Mouse (Mus musculus): ENCODE results near the gene Tmem59l. TPM values are rescaled to one million over a fixed set of nuclear protein-coding genes. Genes with fewer than 3 reads are reported as not detected.

Gene Tmem59l
- polyA plus RNA-seq, 1 experiment = not detected

GRCm38 (mm10) chr8:70500386-70501301 is 13.5 kb upstream of the Tmem59l start:
- no peak overlapping the region for H3K27ac ChIP-seq (ENCODE audit: insufficient read depth, low read depth, low read length)
- TF ChIP-seq CTCF (IDR thresholded peaks at IDR 0.05; ENCODE audit: low read depth, low read length) (no peak), POLR2A (IDR thresholded peaks at IDR 0.05; ENCODE audit: borderline replicate concordance, low read depth, low read length) (no peak)
- no peak overlapping the region for H3K4me3 ChIP-seq (ENCODE audit: insufficient read depth, low read length)
- no peaks in the 10 kb centered on the region for H3K4me1 ChIP-seq (ENCODE audit: control insufficient read depth, insufficient read depth, low read length)

DNA sequence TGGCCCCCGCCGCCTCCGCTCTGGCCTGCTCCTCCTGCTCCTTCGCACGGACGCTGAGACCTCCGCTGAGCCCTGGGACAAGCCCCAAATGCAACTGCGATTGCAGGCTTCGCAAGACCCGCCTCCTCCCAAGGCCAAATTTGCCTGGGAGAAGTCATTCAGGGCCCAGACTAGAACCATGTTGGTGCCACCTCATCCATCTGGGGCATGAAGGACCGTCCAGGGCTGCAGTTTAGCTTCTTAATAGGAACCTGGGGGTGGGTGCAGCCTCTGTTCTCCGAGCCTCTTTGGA is 8.6 kb upstream of the Tmem59l start:
- H3K27ac ChIP-seq (ENCODE audit: insufficient read depth, low read depth, low read length) = no peak overlapping the region
- no peak overlapping the region for H3K4me3 ChIP-seq (ENCODE audit: insufficient read depth, low read length)
- TF ChIP-seq CTCF (IDR thresholded peaks at IDR 0.05; ENCODE audit: low read depth, low read length) = no peak
- TF ChIP-seq POLR2A (IDR thresholded peaks at IDR 0.05; ENCODE audit: borderline replicate concordance, low read depth, low read length) = no peak
- no peaks in the 10 kb centered on the region for H3K4me1 ChIP-seq (ENCODE audit: control insufficient read depth, insufficient read depth, low read length)

- no peak overlapping the region for H3K27ac ChIP-seq (ENCODE audit: insufficient read depth, low read depth, low read length)
- H3K4me3 ChIP-seq (ENCODE audit: insufficient read depth, low read length) = no peak overlapping the region
- no peaks in the 10 kb centered on the region for H3K4me1 ChIP-seq (ENCODE audit: control insufficient read depth, insufficient read depth, low read length)
- TF ChIP-seq POLR2A (IDR thresholded peaks at IDR 0.05; ENCODE audit: borderline replicate concordance, low read depth, low read length) = no peak
- no peak for TF ChIP-seq CTCF (IDR thresholded peaks at IDR 0.05; ENCODE audit: low read depth, low read length)
Observed at GRCm38 (mm10) chr8:70495001-70495770, 8.0 kb upstream of the Tmem59l start.

DNA sequence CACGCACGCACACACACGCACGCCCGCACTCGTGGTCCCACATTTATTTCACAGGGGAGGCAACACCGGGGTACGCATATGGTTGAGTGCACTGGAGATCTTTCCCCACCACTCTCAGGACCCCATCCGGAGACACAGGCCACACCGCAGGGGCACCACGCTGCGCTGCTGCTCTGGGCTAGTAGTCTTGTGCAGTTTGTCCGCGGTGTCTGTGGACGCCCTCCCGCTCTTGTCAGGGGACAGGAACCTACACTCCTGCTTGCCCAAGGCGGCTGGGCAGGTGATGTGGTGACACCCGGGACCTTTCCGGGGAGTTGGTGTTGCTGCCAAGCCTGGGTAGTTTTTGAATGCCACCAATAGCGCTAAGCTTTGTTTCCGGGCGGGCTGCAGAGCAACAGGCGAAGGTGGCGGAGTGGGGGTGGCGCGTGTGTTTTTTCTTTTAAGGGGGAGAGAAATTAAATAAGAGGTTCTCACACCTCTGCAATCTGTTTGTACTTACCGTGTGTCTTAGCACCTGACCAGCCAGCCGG is 7.3 kb upstream of the Tmem59l start:
- Histone ChIP-seq H3K4me1 (ENCODE audit: control insufficient read depth, insufficient read depth, low read length) (no peaks in the 10 kb centered on the region), H3K27ac (ENCODE audit: insufficient read depth, low read depth, low read length) (no peak overlapping the region), H3K4me3 (ENCODE audit: insufficient read depth, low read length) (no peak overlapping the region)
- TF ChIP-seq CTCF (IDR thresholded peaks at IDR 0.05; ENCODE audit: low read depth, low read length) = no peak
- no peak for TF ChIP-seq POLR2A (IDR thresholded peaks at IDR 0.05; ENCODE audit: borderline replicate concordance, low read depth, low read length)

- no peak overlapping the region for H3K27ac ChIP-seq (ENCODE audit: insufficient read depth, low read depth, low read length)
- no peak for TF ChIP-seq POLR2A (IDR thresholded peaks at IDR 0.05; ENCODE audit: borderline replicate concordance, low read depth, low read length)
- TF ChIP-seq CTCF (IDR thresholded peaks at IDR 0.05; ENCODE audit: low read depth, low read length) = no peak
- H3K4me3 ChIP-seq (ENCODE audit: insufficient read depth, low read length) = no peak overlapping the region
- H3K4me1 ChIP-seq (ENCODE audit: control insufficient read depth, insufficient read depth, low read length) = no peaks in the 10 kb centered on the region
Observed at GRCm38 (mm10) chr8:70493692-70494415, 6.7 kb upstream of the Tmem59l start.

- H3K4me3 ChIP-seq (ENCODE audit: insufficient read depth, low read length) = no peak within 1 kb of the TSS
- no peak for TF ChIP-seq CTCF (IDR thresholded peaks at IDR 0.05; ENCODE audit: low read depth, low read length)
- TF ChIP-seq POLR2A (IDR thresholded peaks at IDR 0.05; ENCODE audit: borderline replicate concordance, low read depth, low read length) = no peak
- no peaks in the 10 kb centered on the region; the same call in 1 of the 2 replicates for H3K4me1 ChIP-seq (ENCODE audit: control insufficient read depth, insufficient read depth, low read length)
- no peak within 1 kb of the TSS for H3K27ac ChIP-seq (ENCODE audit: insufficient read depth, low read depth, low read length)
Observed at GRCm38 (mm10) chr8:70492664-70493640, 5.8 kb upstream of the Tmem59l start, which contains the start of gene Crlf1. Crlf1 (plus strand) TSS chr8:70493158.

DNA sequence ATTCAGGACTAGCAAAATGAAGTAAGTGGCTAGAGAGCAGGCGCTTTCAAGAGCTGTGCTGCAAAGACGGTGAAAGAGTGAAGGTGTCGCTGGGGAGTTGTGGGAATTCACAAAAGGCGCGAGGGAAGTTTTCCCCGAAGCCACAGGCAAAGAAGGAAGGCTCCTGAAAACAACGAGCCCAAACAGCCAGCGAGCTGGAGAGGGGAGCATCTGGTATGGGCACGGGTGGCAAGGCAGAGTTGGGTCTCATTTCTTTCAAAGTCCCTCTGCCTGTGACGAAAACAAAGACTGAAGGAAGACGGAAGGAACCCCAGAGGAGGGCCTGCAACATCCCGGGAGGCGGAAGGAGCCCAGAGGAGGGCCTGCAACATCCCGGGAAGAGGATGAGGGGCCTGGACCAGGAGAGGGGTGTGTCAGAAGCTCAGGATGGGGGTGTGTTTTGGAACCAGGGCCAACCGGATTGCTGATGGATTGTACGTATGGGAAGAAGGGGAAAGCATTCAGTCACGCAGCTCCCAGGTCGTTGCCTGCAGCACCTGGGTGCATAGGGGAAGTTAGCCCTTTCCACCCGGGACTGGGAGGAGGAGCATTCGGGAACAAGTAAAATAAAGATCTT is 3.8 kb upstream of the Tmem59l start:
- TF ChIP-seq POLR2A (IDR thresholded peaks at IDR 0.05; ENCODE audit: borderline replicate concordance, low read depth, low read length) (no peak), CTCF (IDR thresholded peaks at IDR 0.05; ENCODE audit: low read depth, low read length) (no peak)
- H3K27ac ChIP-seq (ENCODE audit: insufficient read depth, low read depth, low read length) = no peak overlapping the region
- H3K4me3 ChIP-seq (ENCODE audit: insufficient read depth, low read length) = no peak overlapping the region
- no peaks in the 10 kb centered on the region; the same call in 1 of the 2 replicates for H3K4me1 ChIP-seq (ENCODE audit: control insufficient read depth, insufficient read depth, low read length)

Data from bone marrow macrophage, adult 2 months (primary cell).